Mouse (Mus musculus): ENCODE measurements around the gene Gm20388.

GRCm38 (mm10) chr8:120248031-120248430, 337.4 kb downstream of the Gm20388 start:
- TF ChIP-seq ZC3H11A (IDR thresholded peaks at IDR 0.05; ENCODE audit: borderline replicate concordance, low read depth, low read length) (no peak), CHD2 (IDR thresholded peaks at IDR 0.05; ENCODE audit: low read depth, low read length) (no peak), MAFK (IDR thresholded peaks at IDR 0.05; ENCODE audit: insufficient read depth, low read depth, low read length) (no peak), ZNF384 (IDR thresholded peaks at IDR 0.05; ENCODE audit: low read depth, low read length) (peak; percentile 53; the same call in 1 of the 2 replicates), HCFC1 (IDR thresholded peaks at IDR 0.05; ENCODE audit: borderline replicate concordance, insufficient read depth, low read length) (no peak)
